Mouse (Mus musculus): ENCODE data around the gene Babam2.

Gene Babam2

DNA sequence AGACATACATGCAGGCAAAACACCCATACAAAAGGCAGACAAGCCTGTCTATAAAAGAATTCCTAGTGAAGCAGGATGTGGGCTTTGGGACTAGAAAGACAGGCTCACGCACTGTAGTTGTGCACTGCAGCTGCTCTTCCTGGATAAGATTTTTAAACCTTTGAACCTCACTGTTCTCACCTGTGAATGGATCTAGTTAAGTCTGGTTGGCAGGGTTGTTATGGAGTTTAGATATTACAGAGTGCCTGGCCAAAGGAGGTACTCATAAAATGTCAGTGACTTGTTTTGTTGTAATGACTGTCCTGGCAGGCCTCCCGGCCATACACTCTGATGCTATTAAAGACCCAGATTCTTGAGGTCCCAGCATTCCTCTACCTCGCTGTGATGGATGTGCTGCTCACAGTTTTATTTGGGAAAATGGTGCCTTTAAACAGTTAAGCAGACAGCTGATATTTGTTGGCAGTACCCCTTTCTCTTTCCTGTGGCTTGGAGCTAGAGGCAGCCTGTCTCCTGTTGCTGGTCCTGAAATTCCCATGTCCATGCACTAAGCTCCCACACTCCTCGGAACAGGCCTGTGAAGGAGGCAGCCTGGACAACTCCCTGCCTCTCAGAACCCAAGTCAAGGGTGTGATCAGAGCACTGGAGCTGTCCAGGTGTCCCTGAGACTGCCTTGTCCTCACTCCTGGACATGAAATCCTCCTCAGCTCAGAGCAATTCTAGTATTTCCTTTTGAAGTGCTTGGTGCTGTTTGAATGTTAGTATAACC is 299.9 kb downstream of the Babam2 start:
- no peak for DNase-seq (ENCODE audit: low spot score)

DNA sequence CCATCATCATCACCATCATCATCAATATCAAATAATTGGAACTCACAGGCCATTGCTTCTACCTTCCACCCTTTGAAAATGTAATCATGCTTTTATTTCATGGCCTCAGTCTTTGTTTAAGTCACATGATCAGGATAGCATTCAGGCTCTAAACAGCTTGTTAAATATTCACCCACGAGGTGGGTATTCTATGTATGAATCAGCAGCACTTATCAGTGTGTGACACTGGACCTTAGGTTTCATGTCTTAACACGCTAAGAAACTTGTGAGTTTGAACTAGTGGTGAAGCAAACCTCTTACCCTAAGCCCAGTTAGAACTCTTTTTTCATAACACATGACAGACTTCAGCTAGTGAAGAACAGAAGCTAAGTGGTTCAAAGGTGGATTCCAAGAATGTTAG is 301.3 kb downstream of the Babam2 start:
- DNase-seq (ENCODE audit: low spot score), result no peak

- no peak for DNase-seq (ENCODE audit: low spot score)
These were observed 302.6 kb downstream of the Babam2 start for GRCm38 (mm10) chr5:32000076-32000475.

GRCm38 (mm10) chr5:32001266-32001665 is 303.8 kb downstream of the Babam2 start:
- no peak for DNase-seq (ENCODE audit: low spot score)

DNA sequence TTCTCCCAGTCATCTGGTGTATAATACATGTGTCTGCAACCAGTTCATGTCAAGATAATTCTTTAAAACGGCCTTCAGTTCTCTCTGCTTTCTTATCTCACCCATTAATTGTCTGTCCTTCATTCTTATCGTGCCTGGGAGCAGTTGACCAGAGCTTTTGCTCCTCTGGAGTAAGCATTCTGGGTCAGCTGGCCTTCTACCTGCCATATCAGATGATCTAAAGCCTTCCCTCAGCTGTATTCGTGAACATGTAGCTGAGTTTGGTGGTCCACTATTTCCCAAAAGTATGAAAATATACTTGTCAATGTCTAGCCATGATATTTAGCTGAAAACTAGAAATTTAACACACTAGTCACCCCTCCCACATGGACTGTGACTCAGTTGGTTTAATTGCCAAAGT is 304.3 kb downstream of the Babam2 start:
- no peak for DNase-seq (ENCODE audit: low spot score)

- DNase-seq (ENCODE audit: low spot score), result no peak
These were observed 310.9 kb downstream of the Babam2 start for GRCm38 (mm10) chr5:32008401-32008800.

DNA sequence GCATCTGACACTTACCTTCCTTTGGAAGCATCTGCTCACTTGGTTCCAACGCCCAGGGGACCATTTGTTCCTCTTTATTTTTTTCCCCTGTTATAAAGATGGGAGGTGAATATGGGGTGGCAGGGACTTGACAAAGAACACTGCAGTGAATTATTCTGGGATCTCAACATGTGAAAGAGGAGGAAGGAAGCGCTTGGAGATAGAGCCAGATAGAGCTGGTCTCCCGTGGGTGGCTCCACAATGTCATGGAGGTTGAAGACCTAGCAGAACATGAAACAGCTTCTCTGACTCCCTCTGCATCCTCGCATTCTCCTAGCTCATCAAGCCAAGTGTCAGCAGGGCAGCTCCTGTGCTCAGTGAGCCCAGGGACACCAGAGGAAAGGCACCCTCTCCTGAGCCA is 312.6 kb downstream of the Babam2 start:
- no peak for DNase-seq (ENCODE audit: low spot score)

DNA sequence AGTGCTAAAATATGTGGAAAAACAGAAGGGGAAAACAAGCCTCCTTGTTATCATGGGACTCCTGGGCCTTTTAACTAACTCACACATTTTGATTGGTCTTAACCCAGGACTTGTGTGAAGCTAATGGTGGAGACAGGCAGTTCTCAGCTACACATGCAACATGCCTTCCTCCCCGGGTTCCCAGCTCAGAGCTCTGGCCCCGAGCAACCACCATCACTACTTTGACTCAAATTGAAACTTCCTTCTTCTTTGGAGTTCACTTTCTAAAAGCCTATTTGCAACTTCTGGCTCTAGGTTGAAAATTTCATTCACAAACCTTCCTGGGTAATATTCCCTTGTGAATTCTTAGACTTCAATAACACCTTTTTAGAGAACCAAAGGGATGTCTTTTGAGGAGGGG is 315.6 kb downstream of the Babam2 start:
- no peak for DNase-seq (ENCODE audit: low spot score)

- DNase-seq (ENCODE audit: low spot score), result no peak
These were observed 317.3 kb downstream of the Babam2 start for GRCm38 (mm10) chr5:32014786-32015185.

DNA sequence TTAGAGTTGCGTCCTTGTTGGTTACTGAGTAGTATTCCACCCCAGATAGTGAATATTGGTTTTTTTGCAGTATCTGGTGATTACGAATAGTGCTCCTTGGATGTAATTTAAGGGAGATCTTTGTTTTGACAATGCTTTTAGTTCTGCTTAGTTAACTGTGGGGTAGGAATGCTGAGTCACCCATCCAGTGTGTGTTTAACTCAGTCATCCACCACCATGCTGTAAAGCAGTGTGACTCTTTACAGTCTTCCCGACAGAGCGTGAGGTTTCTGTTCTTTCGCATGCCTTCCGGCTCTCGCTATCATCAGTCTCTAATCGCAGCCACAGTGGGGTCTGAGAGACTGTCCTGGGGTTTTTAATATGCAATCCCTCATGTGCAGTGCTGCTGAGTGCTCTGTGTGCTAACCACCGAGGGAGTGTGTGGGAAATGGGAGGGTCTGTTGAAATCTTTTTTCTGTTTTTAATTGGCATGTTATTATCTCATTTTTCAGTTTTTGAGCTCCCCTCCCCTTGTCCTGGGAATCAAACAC is 318.5 kb downstream of the Babam2 start:
- DNase-seq (ENCODE audit: low spot score), result no peak

DNA sequence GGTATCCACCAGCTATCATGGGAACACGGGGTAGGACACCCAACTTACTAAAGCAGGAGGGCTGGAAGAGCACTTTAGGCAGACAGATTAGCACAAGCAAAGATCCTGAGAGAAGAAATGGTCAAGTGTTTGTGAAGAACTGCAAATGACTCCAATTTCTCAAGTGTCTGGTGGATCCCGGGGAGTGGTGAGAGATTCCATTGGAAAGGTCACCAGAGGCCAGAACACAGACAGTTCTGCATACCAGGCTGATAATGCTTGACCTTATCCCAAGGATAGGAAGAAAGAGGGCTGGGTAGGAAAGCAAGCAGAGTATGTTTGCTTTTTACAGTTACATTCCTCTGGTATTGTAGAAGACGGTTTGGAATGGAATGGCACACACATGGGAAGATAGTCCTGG is 320.2 kb downstream of the Babam2 start:
- DNase-seq (ENCODE audit: low spot score), result peak; percentile 27

DNA sequence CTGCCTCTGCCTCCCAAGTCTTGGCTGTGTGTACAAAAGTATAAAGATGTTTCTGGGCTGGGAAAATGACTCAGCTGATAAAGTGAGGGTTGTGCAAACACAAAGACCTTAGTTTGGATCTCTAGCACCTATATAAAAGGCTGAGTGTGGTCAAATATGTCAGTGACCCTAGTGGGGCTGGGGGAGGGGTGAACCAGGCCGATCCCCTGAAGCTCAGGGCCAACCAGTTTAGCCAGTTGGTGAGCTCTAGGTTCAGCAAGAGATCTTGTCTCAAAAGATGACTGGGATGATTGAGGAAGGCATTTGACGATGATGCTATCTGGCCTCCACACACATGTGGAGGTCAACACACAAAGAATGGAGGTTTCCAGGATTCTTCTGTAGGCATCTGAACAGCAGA is 320.8 kb downstream of the Babam2 start:
- DNase-seq (ENCODE audit: low spot score), result no peak

- no peak for DNase-seq (ENCODE audit: low spot score)
These were observed 332.4 kb downstream of the Babam2 start for GRCm38 (mm10) chr5:32029834-32030433.

DNA sequence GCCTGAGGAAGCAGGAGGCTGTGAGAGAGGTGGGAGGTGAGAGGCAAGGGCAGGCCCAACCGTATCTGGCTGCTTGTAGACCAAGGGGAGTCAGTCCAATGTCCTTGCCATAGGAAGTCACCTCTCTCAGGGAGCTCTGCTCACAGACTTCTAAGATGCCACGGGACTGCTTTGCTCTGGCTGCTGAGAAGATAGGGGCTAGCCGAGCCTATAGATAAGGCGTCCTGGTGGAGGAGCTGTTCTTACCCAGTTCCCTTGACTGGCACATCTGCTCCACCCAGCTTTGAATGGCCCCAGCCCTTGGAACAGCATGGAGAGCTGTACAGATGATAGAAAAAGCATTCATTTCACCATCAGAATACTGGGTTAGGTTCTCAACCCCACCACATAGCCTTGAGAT is 335.7 kb downstream of the Babam2 start:
- no peak for DNase-seq (ENCODE audit: low spot score)

GRCm38 (mm10) chr5:32033621-32034020 is 336.1 kb downstream of the Babam2 start:
- DNase-seq (ENCODE audit: low spot score), result no peak

GRCm38 (mm10) chr5:32034475-32035054 is 337.1 kb downstream of the Babam2 start:
- DNase-seq (ENCODE audit: low spot score), result no peak

DNA sequence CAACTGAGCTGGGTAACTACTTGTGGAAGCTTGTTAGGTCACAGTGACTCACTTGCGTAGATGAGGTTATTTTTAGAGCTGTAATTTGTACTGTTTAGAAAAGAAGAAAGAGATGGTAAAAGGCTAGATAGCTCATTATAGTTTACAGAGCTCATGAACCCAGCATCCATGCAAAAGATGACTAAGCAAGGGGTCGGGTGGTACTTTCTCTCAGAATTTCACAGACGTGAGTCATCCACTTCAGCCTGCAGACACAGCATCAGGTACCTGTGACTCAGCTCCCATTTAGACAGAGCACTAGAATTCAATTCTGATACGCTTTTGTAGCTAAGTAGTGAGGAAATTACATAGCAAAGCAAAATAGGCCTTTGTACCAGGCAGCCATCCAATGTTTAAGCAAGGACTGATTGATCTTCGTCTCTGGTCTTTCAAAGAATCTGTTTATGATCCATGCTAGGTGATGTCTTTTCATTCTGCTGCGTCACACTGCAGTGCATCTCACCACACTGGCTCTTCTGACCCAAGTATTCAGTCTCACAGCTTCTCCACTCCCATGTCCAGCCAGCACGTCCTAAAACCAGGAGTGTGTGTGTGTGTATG is 338.3 kb downstream of the Babam2 start:
- no peak for DNase-seq (ENCODE audit: low spot score)

- no peak for DNase-seq (ENCODE audit: low spot score)
These were observed 339.4 kb downstream of the Babam2 start for GRCm38 (mm10) chr5:32036896-32037295.

GRCm38 (mm10) chr5:32037546-32037945 is 340.1 kb downstream of the Babam2 start:
- no peak for DNase-seq (ENCODE audit: low spot score)

DNA sequence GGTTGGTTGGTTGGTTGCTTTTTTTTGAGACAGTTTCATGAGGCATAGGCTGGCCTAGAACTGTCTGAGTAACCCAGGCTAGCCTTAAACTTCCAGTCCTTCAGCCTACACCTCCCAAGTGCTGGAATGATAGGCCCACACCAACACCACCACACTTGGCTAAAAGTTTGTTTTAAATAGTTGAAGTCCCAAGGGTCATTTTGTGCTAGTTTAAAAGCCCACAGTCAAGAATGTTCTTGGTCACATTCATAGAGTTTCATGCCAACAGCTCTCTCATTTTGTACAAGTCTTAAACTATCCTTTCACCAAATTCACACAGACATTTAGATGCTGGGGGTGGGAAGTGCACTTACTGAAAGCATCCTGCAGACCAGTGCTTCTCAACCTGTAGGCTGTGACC is 341.5 kb downstream of the Babam2 start:
- DNase-seq (ENCODE audit: low spot score), result no peak

- DNase-seq (ENCODE audit: low spot score), result no peak
These were observed 342.0 kb downstream of the Babam2 start for GRCm38 (mm10) chr5:32039511-32039910.

GRCm38 (mm10) chr5:32043153-32043552 is 345.7 kb downstream of the Babam2 start:
- DNase-seq (ENCODE audit: low spot score), result no peak

DNA sequence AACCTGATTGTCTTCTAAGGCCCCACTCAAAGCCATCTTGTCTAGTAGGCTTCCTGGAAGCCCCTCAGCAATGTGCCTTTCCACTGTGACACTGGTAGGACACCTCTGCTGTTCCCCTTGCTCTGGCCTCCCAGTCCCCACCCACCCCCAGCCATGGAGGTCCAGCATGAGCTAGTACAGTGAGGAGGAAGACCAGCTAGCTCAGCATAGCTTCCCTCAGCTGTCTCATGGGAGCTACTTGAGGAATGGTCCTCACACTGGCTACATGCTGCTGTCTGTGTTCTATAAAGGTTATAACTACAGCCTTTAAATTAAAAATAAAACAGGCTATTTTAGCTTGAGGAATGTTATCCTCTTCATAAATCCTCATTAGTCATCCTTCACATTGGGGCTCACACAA is 346.5 kb downstream of the Babam2 start:
- no peak for DNase-seq (ENCODE audit: low spot score)

Data from embryo, embryonic 10.5 days (tissue).